Mouse (Mus musculus) spleen, embryonic (tissue): ENCODE measurements around the gene Tenm3.

Experiments used
- CTCF ChIA-PET: fragments of 350-600 bp; sonication (Branson Sonifier 250); formaldehyde crosslinking; loops from one replicate; lab custom pipeline; 2022; lab: Charles Lee

Tenm3 gene

DNA sequence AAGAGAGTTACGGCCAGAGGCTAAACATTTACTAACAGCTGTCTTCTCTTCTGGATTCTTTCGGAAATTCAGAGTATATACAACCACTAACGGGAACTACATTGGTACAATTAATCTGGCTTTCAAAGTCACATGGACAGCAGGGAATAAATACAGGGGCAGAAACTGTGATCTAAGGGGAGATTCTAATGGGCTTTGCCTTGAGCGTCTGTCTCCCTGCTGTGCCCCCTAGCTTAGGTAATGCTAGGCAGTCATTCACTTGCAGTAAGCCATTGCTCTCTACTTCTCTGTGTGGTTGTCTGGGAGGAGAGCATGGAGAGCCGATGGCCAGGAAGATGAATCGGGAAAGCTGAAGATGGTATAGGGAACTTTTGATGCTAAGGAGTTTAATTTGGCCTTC, 264.0 kb downstream of the Tenm3 start:
- CTCF ChIA-PET = no interaction called here

DNA sequence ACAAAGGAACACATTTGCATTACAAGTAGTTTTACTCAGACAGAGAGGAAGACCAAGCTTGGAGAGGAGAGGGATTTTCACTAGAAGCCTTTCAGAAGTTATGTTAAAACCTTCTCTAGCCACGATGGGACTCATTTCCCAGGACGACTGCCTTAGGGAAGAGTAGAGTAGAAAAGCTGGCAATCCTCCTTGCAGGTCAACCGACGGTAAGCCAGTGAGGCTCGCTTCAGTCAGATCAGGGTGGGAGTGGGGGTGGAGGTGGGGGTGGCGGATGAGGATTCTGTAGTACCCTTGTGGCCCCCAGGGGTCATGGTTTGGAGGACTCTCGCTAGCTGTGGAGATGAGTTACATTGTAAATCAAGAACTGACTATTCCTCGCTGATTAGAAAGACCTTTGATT, 264.6 kb downstream of the Tenm3 start:
- CTCF ChIA-PET = no interaction called here

DNA sequence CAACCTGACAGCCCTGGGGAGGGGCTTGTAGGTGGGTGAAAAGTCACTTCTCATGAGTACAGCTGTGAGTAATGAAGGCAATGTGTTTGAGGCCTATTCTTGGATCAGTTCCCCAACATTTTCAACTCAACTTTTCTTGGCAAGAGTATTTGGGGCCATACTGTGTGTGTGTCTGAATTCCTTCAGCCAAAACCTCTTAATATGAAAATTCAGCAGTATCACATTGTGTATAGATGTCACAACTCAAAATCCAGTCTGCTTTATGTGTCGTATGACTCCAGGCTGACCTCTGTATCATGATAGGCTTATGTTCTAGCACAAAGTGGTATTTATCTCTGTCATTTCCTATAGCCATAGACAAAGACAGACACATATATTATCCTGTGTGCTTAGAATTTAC, 270.8 kb downstream of the Tenm3 start:
- CTCF ChIA-PET = no interaction called here

DNA sequence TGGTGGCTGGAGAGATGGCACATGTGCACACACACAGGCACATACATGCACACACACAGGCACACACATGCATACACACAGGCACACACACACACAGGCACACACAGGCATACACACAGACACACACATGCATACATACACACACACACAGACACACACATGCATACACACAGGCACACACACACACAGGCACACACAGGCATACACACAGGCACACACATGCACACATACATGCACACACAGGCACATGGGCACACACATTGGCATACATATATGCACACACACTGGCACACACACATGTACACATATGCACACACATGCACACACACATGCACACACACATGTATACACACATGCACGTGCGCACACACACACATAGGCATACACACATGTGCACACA, 271.4 kb downstream of the Tenm3 start:
- CTCF ChIA-PET = no interaction called here

DNA sequence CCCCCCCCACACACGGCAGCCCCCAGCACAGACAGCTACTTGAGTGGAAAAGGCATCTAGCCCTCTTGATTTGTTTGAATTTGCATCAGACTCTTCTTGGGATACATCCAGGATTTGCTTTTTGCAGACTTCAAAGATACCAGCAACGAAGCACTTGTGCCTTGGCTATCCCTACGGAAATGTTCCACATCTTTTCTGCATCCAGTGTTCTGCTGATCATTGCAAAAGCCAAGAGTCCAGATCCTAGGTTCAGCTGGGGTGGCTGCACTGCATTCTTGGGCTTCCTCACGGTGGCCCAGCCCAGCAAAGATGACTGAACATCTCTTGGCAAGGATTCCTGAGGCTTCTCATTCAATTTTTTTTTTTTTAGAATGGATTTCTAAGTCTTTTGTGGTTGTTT, 275.1 kb downstream of the Tenm3 start:
- CTCF ChIA-PET = interaction anchor here (0.6 kb wide), 1 partner anchor 568 kb away, joined by 3 read pairs; no protein-coding TSS in a partner anchor

DNA sequence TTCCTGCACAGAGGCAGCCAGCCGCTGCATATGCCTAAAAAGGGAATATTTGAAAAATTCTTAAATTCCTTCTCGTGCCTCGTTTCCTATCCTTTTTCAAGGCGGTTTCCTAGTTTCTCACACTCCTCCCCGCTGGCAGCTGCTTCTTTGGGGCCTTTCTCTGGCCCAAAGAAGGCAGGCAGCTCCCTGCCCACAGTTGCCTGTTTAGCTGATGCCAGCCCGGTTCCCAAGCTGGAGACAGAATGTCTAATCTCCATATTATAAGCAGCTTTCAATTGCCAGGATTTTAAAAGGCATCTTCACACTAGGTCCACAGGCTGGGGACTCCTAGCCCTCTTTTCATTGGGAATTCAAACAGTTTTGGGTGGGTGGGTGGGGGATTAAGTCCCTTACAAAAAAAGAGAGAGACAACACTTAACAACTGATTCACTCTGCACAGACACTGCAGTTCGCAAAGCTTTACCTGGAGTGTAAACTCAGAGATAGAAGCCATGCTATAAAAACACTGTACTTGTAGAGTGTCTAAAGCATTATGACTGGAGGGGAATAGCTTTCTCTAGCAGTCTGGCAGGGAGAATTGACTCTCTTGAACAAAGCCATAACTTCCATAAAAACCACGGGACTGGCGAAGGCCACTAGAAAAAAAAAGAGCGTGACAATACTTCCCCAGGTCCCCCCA, 275.7 kb downstream of the Tenm3 start:
- CTCF ChIA-PET = interaction anchor here (0.6 kb wide), 1 partner anchor 568 kb away, joined by 3 read pairs; no protein-coding TSS in a partner anchor

DNA sequence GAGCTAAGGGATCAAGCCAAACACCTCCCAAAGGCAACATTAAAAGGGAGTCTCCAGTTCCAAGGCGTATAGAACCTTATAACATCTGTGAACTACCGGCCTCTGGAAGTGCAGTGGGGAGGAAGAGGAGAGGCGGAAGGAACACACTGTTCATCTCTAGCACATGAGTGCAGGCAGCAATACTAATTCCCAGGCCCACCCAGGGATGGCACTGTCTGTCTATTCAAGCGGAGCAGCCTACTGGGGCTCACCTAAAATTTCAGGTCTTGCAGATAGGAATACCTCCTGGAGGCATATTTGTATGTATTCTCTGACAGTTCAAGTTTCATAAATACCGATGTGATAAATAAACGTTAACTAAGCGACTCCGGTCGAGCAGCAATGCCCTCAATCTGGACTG, 283.5 kb downstream of the Tenm3 start:
- CTCF ChIA-PET = no interaction called here

DNA sequence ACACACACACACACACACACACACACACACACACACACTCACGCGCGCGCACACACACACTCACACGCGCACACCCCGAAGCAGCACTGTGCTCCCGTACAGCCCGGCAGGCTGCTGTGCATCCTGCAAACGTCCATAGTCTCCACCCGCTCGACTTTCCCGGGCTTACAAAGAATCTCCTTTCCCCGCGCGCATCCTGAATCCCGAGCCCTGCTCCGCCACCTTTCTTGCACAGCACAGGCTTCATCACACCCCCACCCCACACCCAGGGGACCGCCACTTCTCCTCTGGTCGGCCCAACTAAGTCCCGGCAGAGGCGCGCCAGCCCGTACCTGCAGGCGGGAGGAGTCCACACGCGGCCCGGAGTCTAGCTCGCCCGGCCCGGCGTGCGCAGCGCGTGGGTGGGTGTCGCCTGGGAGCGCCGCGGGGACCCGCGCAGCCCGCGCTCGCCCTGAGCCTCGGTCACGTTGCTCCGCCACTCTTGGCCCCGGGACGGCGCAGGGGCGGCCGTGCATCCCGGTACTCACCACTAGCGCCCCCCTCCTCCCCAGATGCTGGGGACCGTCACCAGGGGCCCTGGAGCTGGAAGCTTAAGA, 288.1 kb downstream of the Tenm3 start:
- CTCF ChIA-PET = no interaction called here

DNA sequence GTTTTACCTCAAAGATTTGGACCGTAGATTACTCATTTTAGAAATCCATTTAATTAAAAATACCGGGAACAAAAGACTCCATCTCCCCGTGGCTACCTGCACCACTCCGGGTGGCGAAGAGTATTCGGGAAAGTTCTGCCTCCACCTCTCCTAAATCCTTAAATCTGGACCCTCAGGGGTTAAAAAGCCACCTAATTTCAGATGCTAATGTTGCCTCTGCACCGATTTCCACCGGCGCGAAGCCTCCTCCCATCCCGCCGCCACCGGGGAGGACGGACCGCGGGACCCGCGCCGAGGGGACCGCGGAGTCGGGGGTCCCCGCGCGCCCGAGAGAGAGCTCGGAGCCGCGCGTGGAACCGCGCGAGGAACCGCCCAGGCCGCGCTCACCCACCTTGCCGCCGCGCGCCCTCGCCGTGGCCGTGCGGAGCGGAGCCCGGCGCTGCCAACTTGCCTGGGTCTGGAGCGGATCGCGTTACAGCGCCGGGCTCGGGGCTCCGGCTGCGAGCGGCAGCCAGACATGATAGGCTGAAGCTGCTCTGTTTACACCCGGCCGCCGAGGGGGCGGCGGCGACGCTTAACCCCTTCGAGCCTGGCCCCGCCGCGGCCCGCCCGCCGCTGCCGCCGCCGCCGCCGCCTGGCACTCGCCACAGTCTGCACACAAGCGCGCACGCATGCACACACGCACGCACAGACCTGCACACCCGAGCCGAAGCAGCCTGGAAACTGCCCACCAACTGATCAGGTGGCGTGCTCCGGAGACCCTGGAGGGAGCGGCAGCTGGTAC, 288.8 kb downstream of the Tenm3 start:
- CTCF ChIA-PET = no interaction called here

DNA sequence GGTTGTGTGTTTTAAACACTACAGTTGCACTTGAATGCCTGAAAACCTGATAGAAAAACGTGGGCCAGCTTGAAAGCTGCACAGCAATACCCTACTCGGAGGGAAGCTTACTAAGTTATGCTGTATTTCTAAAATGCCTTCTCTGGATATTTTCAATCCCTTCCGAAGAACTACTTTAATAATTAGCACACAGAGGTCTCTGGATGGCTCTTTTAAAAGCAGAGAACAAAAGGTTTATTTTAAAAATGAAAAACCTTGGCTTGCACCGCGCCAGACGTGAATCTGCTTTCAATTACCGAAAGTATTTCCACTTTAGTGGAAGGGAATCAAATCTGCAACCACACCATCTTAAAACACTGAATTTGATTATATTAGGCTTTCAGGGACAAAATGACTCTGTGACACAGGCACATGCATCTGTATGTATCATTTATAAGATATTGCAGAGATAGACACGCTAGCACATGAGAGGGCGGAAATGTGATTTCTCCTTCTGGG, 289.9 kb downstream of the Tenm3 start:
- CTCF ChIA-PET = no interaction called here

DNA sequence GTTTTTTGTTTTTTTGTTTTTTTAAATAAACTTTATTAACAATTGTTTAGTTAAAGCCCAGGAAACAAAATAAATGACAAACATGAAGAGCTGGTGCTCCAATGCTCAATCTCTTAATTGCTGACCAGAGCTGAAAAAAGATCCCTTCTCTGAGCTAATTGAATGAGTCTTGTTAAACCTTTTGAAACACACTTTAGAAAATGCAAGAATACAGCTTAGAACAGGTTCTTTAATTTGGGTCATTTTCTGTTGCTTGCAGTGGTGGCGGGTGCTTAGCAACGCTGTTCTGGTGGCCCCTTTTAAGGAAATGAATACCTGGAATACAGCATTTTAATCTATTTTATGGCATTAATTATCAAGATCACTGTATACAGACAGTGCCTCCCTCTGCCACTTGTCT, 291.4 kb downstream of the Tenm3 start:
- CTCF ChIA-PET = no interaction called here

DNA sequence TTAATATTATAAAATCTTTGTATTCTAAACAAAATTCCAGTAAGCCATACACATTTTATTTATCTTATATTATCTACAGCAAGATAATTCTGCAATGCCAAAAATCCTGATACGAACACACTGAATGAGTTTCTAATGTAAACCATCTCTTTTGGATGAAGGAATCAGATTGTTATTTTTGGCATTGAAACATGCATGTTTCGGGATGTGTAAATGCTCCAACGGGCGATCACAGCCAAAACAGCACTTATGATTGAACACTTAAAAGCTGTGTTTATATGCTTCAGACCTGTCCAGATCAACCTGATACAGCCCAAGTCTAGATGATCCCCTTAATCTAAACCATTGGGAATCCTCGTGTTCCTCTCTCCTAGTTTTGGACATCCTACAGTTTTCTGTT, 292.4 kb downstream of the Tenm3 start:
- CTCF ChIA-PET = no interaction called here

DNA sequence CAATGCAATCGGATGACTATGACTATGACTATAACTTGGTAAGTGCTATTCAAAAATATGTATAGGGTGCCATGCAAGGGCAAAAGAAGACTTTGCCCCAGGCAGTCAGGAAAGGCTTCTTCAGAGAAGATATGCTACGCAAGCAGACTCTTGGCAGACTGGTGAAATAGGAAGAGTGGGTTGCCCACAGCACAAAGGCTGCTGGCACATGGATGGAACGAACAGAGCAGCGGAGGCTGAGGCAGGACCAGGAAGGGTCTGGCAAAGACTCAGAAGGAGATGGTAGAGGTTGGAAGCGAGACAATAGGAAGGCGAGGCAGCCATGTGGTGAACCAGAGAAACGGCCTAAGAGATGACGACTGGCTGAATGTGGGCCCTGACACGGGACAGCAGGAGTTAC, 294.8 kb downstream of the Tenm3 start:
- CTCF ChIA-PET = no interaction called here

DNA sequence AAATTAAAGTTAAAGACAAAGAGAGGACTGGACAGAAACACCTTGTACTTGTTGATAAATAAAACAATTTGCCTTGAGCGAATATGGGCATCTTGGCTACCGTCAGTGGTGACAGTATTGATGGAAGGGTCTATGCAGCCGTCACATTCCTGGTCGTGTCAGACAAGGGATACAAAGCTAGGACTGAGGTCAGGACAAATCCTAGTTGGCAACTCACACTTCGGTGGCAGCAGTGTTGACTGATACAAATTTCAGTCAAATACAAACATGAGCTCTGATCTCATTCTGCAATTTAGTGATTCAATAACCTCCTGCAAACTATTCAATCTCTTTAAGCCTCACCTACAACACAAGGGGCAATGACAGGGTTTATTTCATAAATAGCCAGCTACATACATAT, 298.1 kb downstream of the Tenm3 start:
- CTCF ChIA-PET = no interaction called here

DNA sequence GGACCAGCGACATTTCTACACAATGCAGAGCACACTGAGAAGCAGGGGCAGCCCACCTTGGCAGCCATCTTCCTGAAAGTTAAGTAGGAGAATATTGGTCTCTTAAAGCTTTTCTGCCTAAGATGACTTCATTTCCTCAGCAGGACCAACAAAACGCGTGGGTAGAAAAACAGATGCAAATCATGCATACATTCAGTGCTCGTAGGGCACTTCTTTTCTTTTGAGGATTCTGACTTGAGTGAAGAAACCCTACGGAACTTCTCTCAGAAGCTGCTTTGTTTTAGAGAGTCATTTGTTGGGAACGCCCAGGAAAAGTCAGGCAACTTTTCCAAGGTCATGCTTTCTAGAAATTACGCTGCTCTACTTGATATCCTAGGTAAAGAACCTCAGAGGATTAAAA, 298.9 kb downstream of the Tenm3 start:
- CTCF ChIA-PET = no interaction called here

DNA sequence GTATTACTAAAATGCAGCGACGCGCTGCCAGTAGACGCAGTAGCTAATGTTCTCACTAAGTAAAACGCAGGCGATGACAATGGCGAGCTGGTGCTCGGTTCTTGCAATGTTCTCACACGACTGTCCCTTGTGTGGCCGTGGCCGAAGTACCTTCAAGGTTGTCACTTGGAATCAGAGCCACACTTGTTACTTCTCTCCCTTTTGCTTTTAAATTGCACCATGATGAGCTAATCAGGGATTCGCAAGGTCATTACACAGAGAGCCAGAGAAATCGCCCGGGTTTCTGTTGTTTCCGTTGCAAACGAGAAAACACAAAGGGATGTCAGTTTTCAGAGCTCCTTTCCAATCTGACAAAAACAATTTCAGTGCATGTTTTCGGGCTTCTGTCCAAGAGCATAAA, 301.6 kb downstream of the Tenm3 start:
- CTCF ChIA-PET = no interaction called here

DNA sequence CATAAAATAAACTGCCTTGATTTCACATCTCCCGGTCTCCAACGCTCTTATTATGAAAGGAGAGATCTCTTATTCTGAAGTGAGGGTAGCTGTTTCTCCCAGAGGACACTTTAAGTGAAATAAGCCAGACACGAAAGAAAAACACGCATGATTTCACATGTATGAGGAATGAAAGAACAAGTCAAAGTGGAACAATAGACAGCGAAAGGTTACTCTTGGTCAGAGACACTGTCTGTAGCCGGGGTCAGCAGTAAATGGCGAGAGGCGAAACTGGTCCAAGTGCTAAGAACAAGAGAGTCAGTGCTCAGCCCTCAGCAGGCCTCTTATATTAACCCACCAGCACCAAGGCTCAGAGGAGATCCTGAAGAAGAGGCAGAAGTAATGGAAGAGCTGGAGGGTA, 302.9 kb downstream of the Tenm3 start:
- CTCF ChIA-PET = interaction anchor here (0.6 kb wide), 1 partner anchor 183 kb away, joined by 6 read pairs; no protein-coding TSS in a partner anchor

DNA sequence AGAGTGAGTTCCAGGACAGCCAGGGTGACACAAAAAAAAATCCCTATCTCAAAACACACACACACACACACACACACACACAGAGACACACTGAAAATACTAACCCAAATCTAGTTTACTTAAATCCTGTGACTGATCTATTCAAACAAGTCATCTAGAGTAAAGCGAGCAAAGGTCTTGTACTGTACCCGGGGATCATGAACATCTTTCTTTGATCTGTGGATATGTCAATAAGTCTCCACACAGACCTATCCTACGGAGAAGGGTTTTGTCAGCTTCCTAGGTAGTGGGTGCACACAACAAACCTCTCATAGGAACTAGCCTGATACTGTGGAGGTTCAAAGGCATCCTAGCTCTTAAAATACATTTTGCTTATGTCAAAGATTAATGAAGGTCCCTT, 307.9 kb downstream of the Tenm3 start:
- CTCF ChIA-PET = no interaction called here

DNA sequence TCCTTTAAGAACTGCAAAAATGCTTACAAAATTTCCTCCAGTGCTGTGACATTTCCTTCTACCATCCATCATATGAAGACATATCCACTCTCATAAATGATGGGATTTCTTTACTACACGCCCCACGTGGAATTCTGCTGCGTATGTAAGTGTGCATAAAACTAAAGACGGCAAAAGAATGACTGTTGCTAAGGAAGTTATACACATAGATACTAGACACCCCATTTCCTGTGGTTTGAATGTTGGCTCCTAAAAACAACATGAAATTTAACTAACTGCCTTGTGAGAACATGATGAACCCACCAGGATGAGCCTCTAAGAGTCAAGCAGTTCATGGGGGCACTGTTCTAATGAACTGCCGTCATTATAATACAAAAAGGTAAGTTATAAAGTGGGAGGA, 312.0 kb downstream of the Tenm3 start:
- CTCF ChIA-PET = no interaction called here

DNA sequence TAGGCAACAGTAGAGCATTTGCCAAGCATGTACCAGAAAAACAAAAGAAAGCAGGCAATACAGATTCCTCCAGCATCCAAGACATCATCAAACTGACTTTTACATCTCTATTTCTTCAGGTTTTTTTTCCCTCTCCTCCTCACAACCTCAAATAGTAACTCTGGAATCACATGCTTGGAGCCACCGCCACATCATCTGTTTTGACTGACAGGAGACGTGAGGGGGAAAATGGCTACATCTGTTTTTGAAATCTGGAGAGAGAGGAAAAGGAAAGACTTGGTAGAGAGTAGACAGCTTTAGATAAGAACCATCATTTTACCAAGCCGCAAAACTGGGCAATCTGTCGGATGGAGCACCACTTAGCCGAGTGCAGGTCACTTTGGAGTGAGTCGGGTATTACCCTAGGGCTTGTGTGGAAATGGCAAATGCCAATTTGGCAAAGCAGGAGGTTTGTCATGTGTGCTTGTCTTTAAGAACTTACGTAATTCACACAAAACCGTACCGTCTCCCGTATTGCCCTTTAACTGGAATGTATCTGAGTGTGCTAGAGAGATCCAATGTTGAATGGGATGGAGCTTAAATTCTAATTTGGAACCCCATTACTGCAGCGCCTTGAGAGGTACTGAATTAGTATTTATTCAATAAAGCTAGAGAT, 312.7 kb downstream of the Tenm3 start:
- CTCF ChIA-PET = no interaction called here

DNA sequence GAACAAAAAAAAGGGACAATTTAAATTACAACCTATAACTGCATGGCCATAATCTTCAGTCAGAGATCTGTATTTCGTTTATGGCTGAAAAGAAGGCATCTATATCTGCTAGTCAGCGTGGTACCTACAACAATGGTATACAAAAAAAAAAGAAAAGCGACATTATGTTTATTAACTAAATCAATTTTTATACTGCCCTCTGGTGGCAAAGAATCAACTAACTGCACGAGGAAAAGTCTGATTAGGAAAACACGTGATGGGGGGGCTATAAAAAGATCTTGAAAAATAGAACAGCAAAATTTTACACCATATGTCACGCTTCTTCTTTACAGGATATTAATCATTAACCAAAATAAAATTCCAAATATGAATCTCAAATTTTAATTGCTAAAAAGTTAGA, 316.3 kb downstream of the Tenm3 start:
- CTCF ChIA-PET = no interaction called here

DNA sequence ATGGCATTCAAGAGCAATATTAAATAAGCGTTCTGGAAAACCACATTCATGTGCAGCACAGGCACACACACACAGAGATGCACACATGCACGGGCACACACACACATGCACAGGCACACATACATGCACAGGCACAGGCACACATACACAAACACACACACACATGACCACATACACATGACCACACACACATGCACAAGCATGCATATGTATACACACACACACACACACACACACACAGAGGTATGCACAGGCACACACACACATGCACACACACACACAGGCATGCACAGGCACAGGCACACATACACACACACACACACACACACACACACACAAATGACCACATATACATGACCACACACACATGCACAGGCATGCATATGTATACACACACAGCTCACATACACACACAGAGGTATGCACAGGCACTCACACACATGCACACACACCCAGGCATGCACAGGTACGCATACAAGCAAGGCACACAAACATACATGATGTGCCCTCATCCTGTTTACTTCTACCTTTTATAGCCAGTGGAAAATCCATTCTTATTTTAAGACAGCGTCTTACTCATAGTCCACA, 321.1 kb downstream of the Tenm3 start:
- CTCF ChIA-PET = no interaction called here
